Mouse (Mus musculus): Measurements from ENCODE around the gene Tank. TPM values are rescaled to one million over a fixed set of nuclear protein-coding genes. Genes with fewer than 3 reads are reported as not detected.
A peak's percentile ranks its signal among the peaks of the same experiment; 100 is the strongest.

Gene Tank
- total and polyA plus RNA-seq, 2 experiments = 4.2 to 12.4 TPM

- H3K4me1 ChIP-seq (ENCODE audit: control insufficient read depth, insufficient read depth, low read length) = no peaks in the 10 kb centered on the region
- TF ChIP-seq CTCF (IDR thresholded peaks at IDR 0.05; ENCODE audit: low read depth, low read length) = no peak
- TF ChIP-seq POLR2A (IDR thresholded peaks at IDR 0.05; ENCODE audit: extremely low read depth, insufficient read depth, low read length) = no peak
- no peak overlapping the region for H3K9ac ChIP-seq (ENCODE audit: low read depth, low read length)
- no peak overlapping the region for H3K4me3 ChIP-seq (ENCODE audit: insufficient read depth, low read depth, low read length)
- H3K36me3 ChIP-seq (ENCODE audit: control insufficient read depth, insufficient read depth, low read length) = no peaks in the 10 kb centered on the region
- no peak for DNase-seq (ENCODE audit: extremely low read depth, low read depth, low spot score)
- H3K27ac ChIP-seq (replicated peaks; ENCODE audit: insufficient read depth, low read depth, low read length) = no peak overlapping the region
- 75% methylated on average over 3 of the region's 3 CpGs for WGBS
- no peaks in the 10 kb centered on the region for H3K79me2 ChIP-seq (ENCODE audit: control insufficient read depth, insufficient read depth, low read length)
- no peaks in the 10 kb centered on the region for H3K27me3 ChIP-seq (ENCODE audit: control insufficient read depth, insufficient read depth, low read length)
Measured at GRCm38 (mm10) chr2:61545666-61546065, 32.7 kb upstream of the Tank start.

GRCm38 (mm10) chr2:61548021-61548420, 30.4 kb upstream of the Tank start:
- no peaks in the 10 kb centered on the region for H3K4me1 ChIP-seq (ENCODE audit: control insufficient read depth, insufficient read depth, low read length)
- no peaks in the 10 kb centered on the region for H3K79me2 ChIP-seq (ENCODE audit: control insufficient read depth, insufficient read depth, low read length)
- no peak overlapping the region for H3K4me3 ChIP-seq (ENCODE audit: insufficient read depth, low read depth, low read length)
- no peaks in the 10 kb centered on the region for H3K27me3 ChIP-seq (ENCODE audit: control insufficient read depth, insufficient read depth, low read length)
- no peaks in the 10 kb centered on the region for H3K36me3 ChIP-seq (ENCODE audit: control insufficient read depth, insufficient read depth, low read length)
- TF ChIP-seq CTCF (IDR thresholded peaks at IDR 0.05; ENCODE audit: low read depth, low read length) = no peak
- no peak for TF ChIP-seq POLR2A (IDR thresholded peaks at IDR 0.05; ENCODE audit: extremely low read depth, insufficient read depth, low read length)
- H3K9ac ChIP-seq (ENCODE audit: low read depth, low read length) = no peak overlapping the region
- 54% methylated on average over 2 of the region's 2 CpGs for WGBS
- DNase-seq (ENCODE audit: extremely low read depth, low read depth, low spot score) = no peak
- no peak overlapping the region for H3K27ac ChIP-seq (replicated peaks; ENCODE audit: insufficient read depth, low read depth, low read length)

- H3K4me1 ChIP-seq (ENCODE audit: control insufficient read depth, insufficient read depth, low read length) = no peaks in the 10 kb centered on the region
- no peaks in the 10 kb centered on the region for H3K36me3 ChIP-seq (ENCODE audit: control insufficient read depth, insufficient read depth, low read length)
- no peak for TF ChIP-seq POLR2A (IDR thresholded peaks at IDR 0.05; ENCODE audit: extremely low read depth, insufficient read depth, low read length)
- TF ChIP-seq CTCF (IDR thresholded peaks at IDR 0.05; ENCODE audit: low read depth, low read length) = no peak
- no peaks in the 10 kb centered on the region for H3K79me2 ChIP-seq (ENCODE audit: control insufficient read depth, insufficient read depth, low read length)
- no peaks in the 10 kb centered on the region for H3K27me3 ChIP-seq (ENCODE audit: control insufficient read depth, insufficient read depth, low read length)
- no peak overlapping the region for H3K27ac ChIP-seq (replicated peaks; ENCODE audit: insufficient read depth, low read depth, low read length)
- 89% methylated on average over 5 of the region's 5 CpGs for WGBS
- no peak overlapping the region for H3K4me3 ChIP-seq (ENCODE audit: insufficient read depth, low read depth, low read length)
- no peak overlapping the region for H3K9ac ChIP-seq (ENCODE audit: low read depth, low read length)
- DNase-seq (ENCODE audit: extremely low read depth, low read depth, low spot score) = no peak
Measured at GRCm38 (mm10) chr2:61551680-61552079, 26.7 kb upstream of the Tank start.

- H3K79me2 ChIP-seq (ENCODE audit: control insufficient read depth, insufficient read depth, low read length) = no peaks in the 10 kb centered on the region
- no peak overlapping the region for H3K27ac ChIP-seq (replicated peaks; ENCODE audit: insufficient read depth, low read depth, low read length)
- no peaks in the 10 kb centered on the region for H3K36me3 ChIP-seq (ENCODE audit: control insufficient read depth, insufficient read depth, low read length)
- no peak overlapping the region for H3K9ac ChIP-seq (ENCODE audit: low read depth, low read length)
- H3K4me3 ChIP-seq (ENCODE audit: insufficient read depth, low read depth, low read length) = no peak overlapping the region
- H3K27me3 ChIP-seq (ENCODE audit: control insufficient read depth, insufficient read depth, low read length) = no peaks in the 10 kb centered on the region
- no peak for DNase-seq (ENCODE audit: extremely low read depth, low read depth, low spot score)
- TF ChIP-seq POLR2A (IDR thresholded peaks at IDR 0.05; ENCODE audit: extremely low read depth, insufficient read depth, low read length) (no peak), CTCF (IDR thresholded peaks at IDR 0.05; ENCODE audit: low read depth, low read length) (no peak)
- H3K4me1 ChIP-seq (ENCODE audit: control insufficient read depth, insufficient read depth, low read length) = no peaks in the 10 kb centered on the region
- 89% methylated on average over 7 of the region's 7 CpGs for WGBS
Measured at GRCm38 (mm10) chr2:61555367-61555766, 23.0 kb upstream of the Tank start.

- no peak for DNase-seq (ENCODE audit: extremely low read depth, low read depth, low spot score)
- Histone ChIP-seq H3K27me3 (ENCODE audit: control insufficient read depth, insufficient read depth, low read length) (no peaks in the 10 kb centered on the region), H3K9ac (ENCODE audit: low read depth, low read length) (no peak overlapping the region), H3K79me2 (ENCODE audit: control insufficient read depth, insufficient read depth, low read length) (no peaks in the 10 kb centered on the region), H3K4me3 (ENCODE audit: insufficient read depth, low read depth, low read length) (no peak overlapping the region), H3K36me3 (ENCODE audit: control insufficient read depth, insufficient read depth, low read length) (no peaks in the 10 kb centered on the region), H3K27ac (replicated peaks; ENCODE audit: insufficient read depth, low read depth, low read length) (no peak overlapping the region), H3K4me1 (ENCODE audit: control insufficient read depth, insufficient read depth, low read length) (no peaks in the 10 kb centered on the region)
- TF ChIP-seq CTCF (IDR thresholded peaks at IDR 0.05; ENCODE audit: low read depth, low read length) = no peak
- 83% methylated on average over 2 of the region's 2 CpGs for WGBS
Measured at GRCm38 (mm10) chr2:61555825-61556224, 22.6 kb upstream of the Tank start.

GRCm38 (mm10) chr2:61556639-61557038, 21.7 kb upstream of the Tank start:
- Histone ChIP-seq H3K9ac (ENCODE audit: low read depth, low read length) (no peak overlapping the region), H3K4me1 (ENCODE audit: control insufficient read depth, insufficient read depth, low read length) (no peaks in the 10 kb centered on the region), H3K4me3 (ENCODE audit: insufficient read depth, low read depth, low read length) (no peak overlapping the region), H3K79me2 (ENCODE audit: control insufficient read depth, insufficient read depth, low read length) (no peaks in the 10 kb centered on the region), H3K27me3 (ENCODE audit: control insufficient read depth, insufficient read depth, low read length) (no peaks in the 10 kb centered on the region), H3K36me3 (ENCODE audit: control insufficient read depth, insufficient read depth, low read length) (no peaks in the 10 kb centered on the region), H3K27ac (replicated peaks; ENCODE audit: insufficient read depth, low read depth, low read length) (no peak overlapping the region)
- TF ChIP-seq POLR2A (IDR thresholded peaks at IDR 0.05; ENCODE audit: extremely low read depth, insufficient read depth, low read length) = no peak
- no peak for TF ChIP-seq CTCF (IDR thresholded peaks at IDR 0.05; ENCODE audit: low read depth, low read length)
- DNase-seq (ENCODE audit: extremely low read depth, low read depth, low spot score) = peak; percentile 34
- WGBS = 27% methylated on average over 3 of the region's 3 CpGs

Measured in liver, adult 2 months (tissue).